Mouse (Mus musculus): ENCODE results near the gene Tgm5.
"Not testable (repeated sequence)": the region's sequence is repeated elsewhere in the genome, so short reads cannot be mapped to it uniquely, and the experiment has no call there.

Gene Tgm5

GRCm38 (mm10) chr2:121085480-121086185, at the start of gene Tgm5:
Gene Tgm5, minus strand, starts transcription at chr2:121085841.
- DNase-seq (ENCODE audit: low spot score in 2 of 2) = no peak

DNA sequence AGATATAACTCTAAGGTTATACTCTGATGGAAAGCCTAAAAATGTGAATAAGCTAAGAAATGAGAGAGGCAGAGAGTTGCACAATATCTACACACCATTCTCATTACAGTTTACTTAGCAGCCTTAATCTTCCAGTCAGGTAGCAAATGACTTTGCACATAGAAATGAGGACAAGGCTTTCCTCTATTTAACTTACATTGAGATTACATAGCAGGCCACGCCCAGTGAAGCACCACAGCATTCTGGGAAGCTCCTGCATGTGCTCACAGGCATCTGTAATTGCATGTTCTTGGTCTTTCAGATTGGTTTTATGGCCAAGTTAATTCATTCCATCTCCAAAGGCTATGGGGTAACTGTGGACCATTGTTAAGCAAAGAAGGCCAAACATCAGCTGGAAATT, 47.2 kb upstream of the Tgm5 start:
- no peak for DNase-seq (ENCODE audit: low spot score in 2 of 2)

DNA sequence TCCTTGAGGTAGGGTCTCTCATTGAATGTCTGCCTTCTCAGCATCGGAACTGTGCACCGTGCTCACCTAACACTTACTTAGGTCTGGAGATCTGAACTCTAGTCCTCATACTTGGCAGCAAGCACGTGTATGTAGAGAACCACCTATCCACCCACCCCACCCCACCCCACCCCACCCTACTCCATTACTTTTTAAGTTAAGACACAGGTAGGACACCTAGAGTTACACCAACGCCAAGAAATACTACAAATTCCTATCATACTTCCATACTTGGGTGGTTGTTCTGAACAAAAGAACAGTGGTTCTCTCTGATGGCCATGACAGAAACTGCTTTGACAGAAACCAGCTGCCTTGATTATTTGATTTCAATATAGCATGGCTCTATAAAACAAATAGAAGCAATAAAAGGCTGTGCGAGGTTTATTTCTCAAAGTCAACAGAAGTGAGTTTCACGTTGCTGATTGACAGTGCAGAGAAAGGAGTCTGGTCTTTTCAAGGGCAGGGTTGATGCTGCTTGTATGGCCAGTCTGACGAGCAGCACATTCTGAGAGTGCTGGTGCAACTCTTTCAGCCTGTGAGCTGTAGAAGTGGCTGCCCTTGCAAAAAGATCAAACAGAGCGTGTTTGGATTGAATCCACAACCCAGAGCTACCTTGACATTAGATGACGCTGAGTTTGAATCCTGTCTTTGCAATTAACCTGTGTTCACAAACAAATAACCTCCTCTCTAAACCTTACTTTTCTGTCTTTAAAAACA, 43.4 kb upstream of the Tgm5 start:
- no peak for DNase-seq (ENCODE audit: low spot score in 2 of 2)

DNA sequence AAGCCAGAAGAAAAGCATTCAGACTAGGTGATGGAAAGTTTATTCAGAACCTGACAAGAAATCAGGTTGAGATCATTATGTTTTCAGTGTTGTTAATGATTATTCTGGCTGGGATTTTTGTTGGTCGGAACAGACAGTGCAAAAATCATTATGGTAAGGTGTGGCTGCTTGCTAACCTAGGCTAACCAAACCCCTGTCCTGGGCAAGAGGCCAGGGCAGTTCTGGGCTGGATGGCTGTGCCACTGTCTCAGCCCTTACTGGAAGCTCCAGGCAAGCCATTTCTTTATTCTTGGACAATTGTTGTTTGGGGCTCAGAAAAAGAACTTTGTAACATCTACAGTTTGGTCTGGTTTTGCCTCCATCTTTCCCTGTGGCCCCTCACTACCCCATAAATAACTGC, 41.9 kb upstream of the Tgm5 start:
- DNase-seq (ENCODE audit: low spot score in 2 of 2) = no peak

DNA sequence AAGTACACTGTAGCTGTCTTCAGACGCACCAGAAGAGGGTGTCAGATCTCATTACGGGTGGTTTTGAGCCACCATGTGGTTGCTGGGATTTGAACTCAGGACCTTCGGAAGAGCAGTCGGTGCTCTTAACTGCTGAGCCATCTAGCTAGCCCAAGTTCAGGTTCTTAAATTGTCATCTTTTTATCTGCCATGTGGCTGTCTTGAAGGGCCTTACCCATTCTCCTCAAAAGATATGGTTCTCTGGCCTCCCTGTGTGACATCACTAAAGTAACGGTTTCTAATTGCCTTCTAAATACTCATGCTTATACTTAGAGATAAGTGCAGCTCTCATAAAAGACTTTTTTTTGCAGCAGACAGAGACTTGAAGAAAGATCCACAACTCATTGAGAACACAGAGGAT, 40.7 kb upstream of the Tgm5 start:
- not testable (repeated sequence) for DNase-seq (ENCODE audit: low spot score in 2 of 2)

GRCm38 (mm10) chr2:121119260-121119659, 33.6 kb upstream of the Tgm5 start:
- no peak for DNase-seq (ENCODE audit: low spot score in 2 of 2)

- no peak for DNase-seq (ENCODE audit: low spot score in 2 of 2)
These were observed 29.8 kb upstream of the Tgm5 start for GRCm38 (mm10) chr2:121115418-121115817.

DNA sequence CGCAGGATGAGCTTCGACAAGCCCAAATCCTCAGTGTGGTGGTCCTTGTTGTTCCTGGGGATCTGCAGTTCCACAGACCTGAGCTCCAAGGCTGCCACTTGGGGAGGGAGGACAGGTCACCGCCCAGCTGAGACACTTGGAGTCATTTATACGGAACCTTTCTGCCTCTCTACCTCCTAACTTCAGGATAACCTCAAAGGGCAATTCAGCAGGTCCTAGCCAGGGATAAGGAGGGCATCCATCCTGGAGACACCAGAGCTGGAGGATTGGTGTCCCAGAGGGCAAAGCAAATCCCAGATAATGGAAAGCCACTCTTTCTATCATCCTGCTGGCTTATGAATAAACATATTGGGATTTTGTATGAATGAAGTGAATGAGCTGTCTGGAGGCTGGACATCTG, 24.1 kb upstream of the Tgm5 start, which contains the start of gene Tgm7:
TSS of gene Tgm7 (minus strand) at position 101 of the 400 bp plus-strand sequence.
- DNase-seq (ENCODE audit: low spot score in 2 of 2) = no peak

- no peak for DNase-seq (ENCODE audit: low spot score in 2 of 2)
These were observed 20.3 kb upstream of the Tgm5 start for GRCm38 (mm10) chr2:121105940-121106339.

DNA sequence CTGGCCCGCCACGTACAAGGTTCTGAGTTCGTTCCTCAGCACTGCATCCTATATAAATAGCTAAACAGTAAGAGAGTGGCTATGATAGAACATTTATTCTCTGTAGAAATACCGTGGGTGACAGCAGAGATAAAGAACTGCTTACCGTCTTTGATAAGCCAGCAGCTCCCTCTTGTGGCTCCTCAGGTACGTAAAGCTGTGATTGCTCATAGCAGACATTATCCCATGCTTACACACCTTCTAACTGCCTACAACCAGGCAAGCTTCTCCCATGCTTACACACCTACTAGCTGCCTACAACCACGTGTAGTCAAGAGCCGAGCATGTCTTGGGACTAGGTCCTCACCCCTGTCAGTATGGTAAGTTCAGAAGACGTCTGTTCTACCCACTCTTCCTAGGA, 16.4 kb upstream of the Tgm5 start:
- DNase-seq (ENCODE audit: low spot score in 2 of 2) = peak; percentile 44 to 62

DNA sequence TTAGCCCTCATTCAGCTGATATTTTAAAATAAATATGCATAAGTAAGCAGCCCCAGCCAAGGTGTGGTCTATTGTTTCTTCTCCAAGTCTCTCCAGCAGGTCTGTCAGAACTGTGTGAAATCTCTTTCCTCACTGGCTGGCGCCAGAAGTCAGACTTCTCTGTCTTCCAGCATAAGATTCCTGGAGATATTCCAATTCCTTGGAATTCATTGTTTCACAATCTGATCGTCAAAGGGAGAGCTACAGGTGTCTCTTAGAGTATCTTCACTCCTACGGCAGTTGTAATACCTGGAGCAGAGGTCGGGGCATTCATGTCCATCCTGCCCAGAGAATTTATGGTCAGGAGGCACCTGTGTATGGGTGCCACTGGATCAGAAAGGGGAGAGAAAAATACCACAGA, 4.1 kb upstream of the Tgm5 start:
- DNase-seq (ENCODE audit: low spot score in 2 of 2) = no peak

- DNase-seq (ENCODE audit: low spot score in 2 of 2) = no peak
These were observed 2.9 kb upstream of the Tgm5 start for GRCm38 (mm10) chr2:121088507-121088906.

GRCm38 (mm10) chr2:121082626-121083025, 3.0 kb downstream of the Tgm5 start:
- no peak for DNase-seq (ENCODE audit: low spot score in 2 of 2)

GRCm38 (mm10) chr2:121074747-121075146, 10.9 kb downstream of the Tgm5 start:
- DNase-seq (ENCODE audit: low spot score in 2 of 2) = no peak

GRCm38 (mm10) chr2:121071871-121072270, 13.8 kb downstream of the Tgm5 start:
- DNase-seq (ENCODE audit: low spot score in 2 of 2) = no peak

GRCm38 (mm10) chr2:121069506-121069905, 16.1 kb downstream of the Tgm5 start:
- DNase-seq (ENCODE audit: low spot score in 2 of 2) = no peak

GRCm38 (mm10) chr2:121067116-121067515, 18.5 kb downstream of the Tgm5 start:
- DNase-seq (ENCODE audit: low spot score in 2 of 2) = no peak

DNA sequence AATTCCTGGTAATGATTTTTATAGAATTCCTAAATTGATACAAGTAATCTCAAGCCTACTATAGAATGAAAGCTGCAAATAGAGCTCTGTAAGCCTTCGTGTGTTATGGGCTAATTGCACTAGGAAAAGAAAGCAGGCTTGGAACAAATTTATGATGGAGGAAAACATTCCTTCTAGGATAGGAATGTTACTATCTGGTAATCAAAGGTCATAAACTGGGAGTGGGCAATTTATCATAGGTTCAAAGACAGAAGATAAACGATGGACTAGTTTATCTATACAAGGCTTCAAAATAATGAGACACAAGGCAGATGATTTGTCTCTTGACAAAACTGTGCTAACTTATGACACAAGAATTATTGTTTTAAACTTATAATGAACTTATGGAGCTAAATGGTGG, 24.3 kb downstream of the Tgm5 start:
- no peak for DNase-seq (ENCODE audit: low spot score in 2 of 2)

DNA sequence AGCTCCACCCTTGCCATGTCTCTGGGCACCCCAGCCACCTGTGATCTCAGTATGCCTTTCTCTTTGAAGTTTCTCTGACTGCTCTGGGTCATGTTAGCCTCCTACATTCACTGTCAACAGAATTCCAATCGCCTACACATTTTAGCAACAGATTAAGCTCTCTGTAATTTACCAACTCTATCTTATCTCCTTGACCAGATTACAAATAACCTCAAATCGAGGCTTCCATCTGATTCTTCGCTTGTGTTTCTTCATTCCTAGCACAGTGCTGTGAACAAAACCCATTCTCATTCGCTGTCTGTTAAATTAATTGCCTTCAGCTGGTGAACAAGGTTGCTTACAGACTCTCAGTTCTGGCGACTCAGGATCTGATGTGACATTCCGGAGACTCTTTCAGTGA, 27.6 kb downstream of the Tgm5 start:
- no peak for DNase-seq (ENCODE audit: low spot score in 2 of 2)

GRCm38 (mm10) chr2:121055915-121056314, 29.7 kb downstream of the Tgm5 start:
- no peak for DNase-seq (ENCODE audit: low spot score in 2 of 2)

DNA sequence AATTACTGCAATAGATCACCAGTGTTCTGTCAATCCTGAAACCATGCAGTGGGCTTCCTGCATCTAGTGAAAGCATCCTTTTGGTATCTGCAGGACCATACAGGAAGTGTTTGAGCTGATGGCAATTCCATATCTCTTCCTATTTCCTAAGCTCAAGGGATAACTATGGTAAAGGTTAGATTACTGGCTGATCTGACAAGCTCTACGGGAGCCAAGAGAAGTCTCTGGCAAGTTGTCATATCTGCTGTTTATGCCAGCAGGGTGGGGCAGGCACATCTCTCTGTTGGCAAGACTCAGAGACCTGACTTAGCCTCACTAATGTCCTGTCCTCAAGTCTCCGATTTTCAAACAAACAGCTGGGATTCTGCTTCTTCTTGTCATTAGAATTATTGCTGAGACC, 31.6 kb downstream of the Tgm5 start:
- DNase-seq (ENCODE audit: low spot score in 2 of 2) = no peak

- no peak for DNase-seq (ENCODE audit: low spot score in 2 of 2)
These were observed 33.5 kb downstream of the Tgm5 start for GRCm38 (mm10) chr2:121052176-121052575.

GRCm38 (mm10) chr2:121045653-121046052, 40.0 kb downstream of the Tgm5 start:
- DNase-seq (ENCODE audit: low spot score in 2 of 2) = no peak
